Mouse (Mus musculus) testis, postnatal 14 days (tissue): Measurements from ENCODE around the gene Metap1d.

Source experiments
- DNase-seq: peaks from one replicate; pipeline ENCODE4 v3.0.0; 2021; ENCODE audit warnings: low spot score

Metap1d gene

DNA sequence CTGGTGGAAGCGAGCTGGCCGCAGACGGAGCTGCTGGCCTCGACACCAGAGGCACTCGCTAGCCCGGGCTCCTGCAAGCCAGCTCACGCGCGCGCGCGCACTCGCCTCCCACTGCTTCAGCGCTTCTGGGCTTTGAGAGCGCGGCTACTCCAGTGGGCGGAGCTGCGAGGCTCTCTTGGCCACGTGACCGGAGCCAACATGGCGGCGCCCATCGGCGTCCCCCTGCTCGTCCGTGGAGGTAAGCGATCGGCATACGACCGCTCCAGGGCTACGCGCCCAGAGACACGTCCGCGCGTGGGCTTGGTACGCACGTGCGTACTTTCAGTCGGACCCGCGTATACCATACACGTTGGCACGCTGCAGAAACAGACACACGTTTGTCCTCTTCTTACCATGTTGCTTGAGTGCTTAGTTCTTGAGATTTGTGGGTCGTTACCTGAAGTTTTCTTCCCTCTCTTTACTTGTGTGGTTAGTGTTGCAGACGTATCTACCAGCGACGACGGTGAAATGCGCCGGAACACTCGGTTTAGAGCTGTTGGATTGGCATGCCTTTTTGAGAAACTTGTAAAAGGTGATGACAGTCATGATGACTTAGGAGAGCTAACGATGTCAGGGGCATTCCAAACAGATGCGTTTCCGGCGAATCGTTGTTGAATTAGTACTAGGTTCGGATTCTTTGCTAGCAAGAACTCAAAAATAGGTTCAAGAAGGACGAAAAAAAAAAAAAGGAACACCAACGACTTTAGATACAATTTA lies at the start of gene Metap1d:
TSS of gene Metap1d (plus strand) at position 116 of the 756 bp plus-strand sequence.
- DNase-seq = peak; percentile 96

DNA sequence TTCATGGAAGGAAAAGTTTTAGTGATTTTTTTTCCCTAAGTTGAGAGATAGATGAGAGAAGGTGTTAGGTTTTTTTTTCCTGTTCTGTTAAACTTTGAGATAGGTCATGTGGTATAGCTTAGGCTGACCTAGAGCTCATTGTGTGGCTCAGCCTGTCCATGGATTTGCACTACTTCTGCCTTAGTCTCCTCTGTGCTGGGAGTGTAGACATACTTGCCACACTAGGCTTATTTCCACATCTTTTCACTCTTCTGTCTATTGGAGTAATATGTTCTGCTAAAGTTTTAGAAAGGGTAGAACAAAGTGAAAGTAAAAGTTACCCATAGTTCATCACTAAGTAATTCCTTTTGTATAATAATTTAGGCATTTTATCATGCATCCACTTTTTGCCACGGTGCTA lies 47.5 kb upstream of the Metap1d start:
- DNase-seq = no peak

DNA sequence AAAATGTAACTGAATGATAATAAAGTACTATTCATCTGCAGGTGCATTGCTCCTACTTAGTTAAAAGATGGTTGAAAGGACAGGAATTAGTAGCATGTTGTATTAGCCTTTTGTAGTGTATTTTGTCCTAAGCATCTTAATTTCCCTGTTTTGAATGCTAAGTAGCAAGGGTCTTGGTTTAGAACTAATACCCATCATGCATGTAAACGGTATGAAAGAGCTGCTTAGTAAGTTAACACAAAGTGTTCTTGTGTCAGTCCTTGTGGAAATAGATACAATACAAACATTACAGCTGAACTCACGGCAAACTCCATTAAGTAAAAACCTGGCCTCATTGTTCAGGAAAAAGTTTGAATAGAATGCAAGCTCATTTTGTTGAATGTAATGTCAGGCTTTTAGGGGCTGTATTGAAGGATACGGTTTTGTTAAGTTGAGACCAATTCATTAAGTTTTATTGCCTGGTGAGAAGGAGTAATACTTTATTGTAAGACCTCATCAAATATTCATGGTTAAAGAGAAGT lies 34.3 kb upstream of the Metap1d start:
- DNase-seq = no peak

GRCm38 (mm10) chr2:71419408-71419807 lies 33.7 kb upstream of the Metap1d start:
- DNase-seq = no peak

GRCm38 (mm10) chr2:71420895-71421425 lies 32.1 kb upstream of the Metap1d start:
- DNase-seq = no peak

DNA sequence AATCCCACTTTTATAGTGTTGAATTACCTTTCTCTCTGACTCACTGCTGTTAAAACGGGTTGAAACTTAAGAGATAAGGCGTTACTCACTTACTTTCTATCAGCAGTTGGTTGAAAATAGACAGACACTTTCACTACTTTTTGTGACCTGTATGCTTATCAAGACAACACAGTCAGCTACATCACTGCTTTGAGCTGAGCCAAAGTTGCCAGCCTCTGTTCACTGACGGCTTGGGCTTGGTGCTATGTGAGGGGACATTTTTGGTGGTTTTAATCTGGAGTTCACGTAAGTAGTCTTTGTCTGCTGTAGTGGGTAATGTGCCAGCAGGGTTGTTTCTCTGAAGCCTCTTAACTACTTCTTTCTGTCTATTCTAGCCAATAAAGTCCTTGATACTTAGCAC lies 28.5 kb upstream of the Metap1d start:
- DNase-seq = no peak

- no peak for DNase-seq
These were observed 17.6 kb upstream of the Metap1d start for GRCm38 (mm10) chr2:71435440-71435839.

DNA sequence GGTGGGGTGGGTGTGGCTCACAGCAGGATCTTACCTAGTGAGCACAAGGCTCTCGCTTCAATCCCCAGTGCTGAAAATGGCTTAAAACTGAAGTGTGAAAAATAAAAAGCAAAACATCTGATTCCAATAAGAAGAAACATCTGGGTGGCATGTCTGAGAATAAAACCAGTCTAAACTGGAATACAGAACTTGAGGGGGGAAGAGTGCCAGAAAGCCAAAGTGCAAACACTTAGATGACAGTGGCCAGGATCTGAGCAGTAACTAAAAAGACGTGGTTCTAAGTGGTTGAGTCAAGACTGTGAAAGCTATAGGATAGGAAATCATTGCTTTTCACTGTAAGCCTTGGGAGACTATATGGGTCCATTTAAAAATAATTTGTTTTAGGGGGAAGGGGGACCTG lies 9.7 kb upstream of the Metap1d start:
- DNase-seq = no peak

GRCm38 (mm10) chr2:71445536-71446196 lies 7.4 kb upstream of the Metap1d start:
- DNase-seq = no peak

- no peak for DNase-seq
These were observed 3.5 kb upstream of the Metap1d start for GRCm38 (mm10) chr2:71449604-71450003.

DNA sequence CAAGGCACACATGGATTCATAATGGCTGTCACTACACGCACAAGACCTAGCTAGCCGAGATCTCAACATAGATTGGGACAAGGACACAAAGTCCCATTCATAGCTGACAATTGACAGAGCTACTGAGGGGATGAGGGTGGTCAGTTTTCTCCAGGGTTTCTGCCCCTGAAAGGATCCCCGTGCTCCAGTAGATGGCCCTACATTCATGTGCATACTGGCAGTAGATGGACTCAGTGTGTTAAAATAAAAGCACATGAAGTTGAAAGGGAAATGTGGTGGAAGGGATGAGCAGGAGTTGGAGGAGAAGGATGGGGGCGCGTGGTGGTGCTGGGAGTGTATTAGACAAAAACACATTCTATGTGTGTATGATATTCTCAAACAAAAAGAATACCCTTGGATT lies 1.3 kb upstream of the Metap1d start:
- no peak for DNase-seq

GRCm38 (mm10) chr2:71453917-71454260 lies 813 bp downstream of the Metap1d start:
- no peak for DNase-seq

DNA sequence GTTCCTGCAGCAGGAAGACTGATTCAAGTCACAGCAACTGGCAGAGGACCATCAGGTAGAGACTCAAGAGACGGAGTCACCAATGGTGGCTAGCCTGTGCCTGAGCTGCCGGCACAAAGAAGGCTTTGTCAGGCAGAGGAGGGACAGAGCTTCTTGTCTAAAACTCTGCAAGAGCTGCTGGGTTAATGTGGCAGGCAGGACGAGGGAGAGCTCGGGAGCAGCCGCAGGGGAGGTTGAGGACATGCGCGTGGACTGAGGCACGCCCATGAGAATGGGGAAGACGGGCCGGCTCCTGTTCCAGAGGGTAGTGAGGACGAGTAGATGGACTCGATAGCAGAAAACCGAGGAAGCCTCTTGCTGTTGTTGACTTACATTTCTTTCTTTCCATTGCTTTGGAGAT lies 5.5 kb downstream of the Metap1d start:
- no peak for DNase-seq

DNA sequence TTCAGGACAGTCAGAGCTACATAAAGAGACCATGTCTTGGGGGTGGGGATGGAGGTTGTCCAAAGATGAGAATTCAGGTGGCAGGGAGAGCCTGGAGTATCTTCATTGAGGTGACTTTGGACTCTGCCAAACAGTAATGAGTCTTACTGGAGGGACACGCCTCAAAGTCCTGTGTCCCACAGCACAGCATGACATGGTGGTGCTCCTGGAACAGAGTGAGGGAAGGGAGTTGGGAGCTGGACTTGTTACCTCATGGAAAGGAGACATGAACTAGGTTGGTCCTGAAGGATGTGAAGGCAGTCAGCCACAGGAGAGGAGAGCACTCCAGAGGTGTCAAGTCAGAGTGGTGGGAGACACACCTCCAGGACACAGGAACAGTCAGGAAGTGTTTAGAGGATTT lies 6.6 kb downstream of the Metap1d start:
- no peak for DNase-seq

DNA sequence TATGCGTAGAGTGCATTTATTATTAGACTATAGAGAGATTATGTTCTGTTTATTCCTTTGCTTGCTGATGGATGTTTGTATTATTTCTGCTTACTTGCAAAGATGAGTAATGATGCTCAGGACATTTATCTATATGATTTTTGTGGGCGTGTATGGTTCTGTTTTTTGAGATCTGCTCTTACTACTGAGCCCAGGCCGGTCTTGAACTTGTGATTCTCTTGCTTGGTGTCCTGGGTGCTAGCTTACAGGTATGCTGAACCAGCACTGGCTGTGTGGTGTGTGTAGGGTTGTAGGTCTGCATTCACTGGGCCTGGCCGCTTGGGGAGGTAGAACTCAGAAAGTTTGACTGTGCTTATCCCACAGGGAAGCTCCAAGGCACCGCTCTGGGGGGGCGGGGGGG lies 8.1 kb downstream of the Metap1d start:
- no peak for DNase-seq

- DNase-seq = no peak
These were observed 8.5 kb downstream of the Metap1d start for GRCm38 (mm10) chr2:71461589-71461988.

DNA sequence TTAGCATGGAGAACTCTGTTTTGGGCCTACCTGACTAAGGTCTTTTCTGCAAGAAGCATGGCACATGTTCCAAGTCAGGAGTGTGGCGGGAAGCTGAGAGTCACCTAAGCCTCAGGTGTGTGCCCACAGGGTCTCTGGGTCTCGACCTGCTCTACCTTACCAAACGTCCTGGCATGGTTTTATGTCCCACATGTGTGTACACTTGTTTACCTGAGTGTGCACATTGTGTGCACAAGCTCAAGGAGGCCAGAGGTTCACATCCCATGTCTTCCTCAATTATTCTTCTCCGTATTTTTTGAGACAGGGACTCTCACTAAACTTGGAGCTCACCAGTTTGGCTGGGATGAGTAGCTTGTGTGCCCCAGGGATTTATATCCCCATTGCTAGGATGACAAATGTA lies 9.0 kb downstream of the Metap1d start:
- no peak for DNase-seq

DNA sequence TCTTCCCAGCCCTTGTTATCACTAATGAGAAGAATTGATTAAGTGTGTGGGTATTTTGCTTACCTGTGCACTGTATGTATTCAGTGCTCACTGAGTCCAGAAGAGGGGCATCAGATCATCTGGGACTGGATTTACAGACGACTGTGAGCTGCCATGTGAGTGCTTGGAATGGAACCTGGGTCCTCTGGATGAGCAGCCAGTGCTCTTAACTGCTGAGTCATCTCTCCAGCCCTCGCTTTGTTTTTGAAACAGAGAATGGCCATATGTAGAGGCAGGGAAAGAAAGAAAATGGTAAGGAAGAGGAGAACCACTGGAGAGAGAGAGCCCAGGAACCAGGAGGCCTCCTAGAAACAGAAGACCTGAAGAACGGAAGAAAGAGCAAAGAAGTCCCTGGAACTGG lies 9.5 kb downstream of the Metap1d start:
- no peak for DNase-seq

DNA sequence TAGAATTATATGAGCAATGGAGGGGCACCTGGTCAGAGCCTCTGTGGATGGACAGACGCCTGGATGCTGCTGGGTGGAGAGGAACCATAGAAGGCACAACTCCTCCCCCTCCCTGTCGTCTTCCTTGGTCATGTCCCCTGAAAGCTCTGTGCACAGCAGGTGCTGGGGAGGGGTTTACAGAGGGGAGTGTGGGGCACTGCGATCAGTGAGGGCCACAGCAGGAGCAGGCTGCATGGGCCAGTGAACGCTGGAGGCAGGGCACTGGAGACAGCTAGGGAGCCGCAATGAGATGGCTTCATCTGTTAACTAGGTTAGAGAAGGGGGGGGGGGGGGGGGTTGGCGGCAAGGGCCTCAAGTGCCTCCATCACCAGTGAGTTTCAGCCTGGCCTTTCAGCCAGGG lies 13.0 kb downstream of the Metap1d start:
- no peak for DNase-seq

GRCm38 (mm10) chr2:71466861-71467450 lies 13.9 kb downstream of the Metap1d start:
- DNase-seq = no peak

DNA sequence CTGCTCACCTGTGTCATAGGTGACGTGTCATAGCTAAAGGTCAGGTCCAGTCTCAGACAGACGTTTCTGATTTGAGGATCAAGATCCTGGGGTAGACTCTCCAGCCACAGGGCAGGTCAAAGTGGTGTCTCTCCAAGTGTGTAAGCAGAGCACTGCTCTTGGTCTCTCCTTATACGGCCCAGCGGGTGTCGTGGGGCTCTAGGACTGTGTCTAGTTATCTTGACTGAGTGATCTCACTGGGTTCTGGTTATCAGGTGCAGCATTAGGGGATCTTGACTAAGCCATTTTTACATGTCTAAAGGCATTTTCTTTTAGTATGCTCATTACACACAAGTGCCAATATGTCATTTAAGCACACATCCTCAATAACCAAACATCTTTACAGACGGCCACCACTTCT lies 18.0 kb downstream of the Metap1d start:
- no peak for DNase-seq

DNA sequence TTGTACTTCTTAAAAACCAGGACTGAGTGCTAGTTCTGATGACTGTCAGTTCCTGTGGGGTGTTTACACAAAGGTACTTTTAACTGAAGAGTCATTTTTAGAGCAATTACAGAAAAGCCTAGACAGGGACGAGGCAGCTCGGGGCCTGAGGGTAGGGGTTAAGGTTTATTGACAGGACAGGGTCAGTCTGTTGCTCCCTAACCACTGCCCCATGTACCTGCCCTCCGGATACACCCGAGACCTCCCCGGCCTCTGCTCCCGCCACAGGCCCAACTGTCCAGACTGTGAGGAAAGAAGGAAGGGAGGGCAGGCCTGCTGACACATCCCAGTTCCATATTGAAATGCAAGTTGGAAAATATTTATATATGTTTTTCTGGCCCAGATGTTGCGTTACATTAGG lies 20.8 kb downstream of the Metap1d start:
- no peak for DNase-seq

DNA sequence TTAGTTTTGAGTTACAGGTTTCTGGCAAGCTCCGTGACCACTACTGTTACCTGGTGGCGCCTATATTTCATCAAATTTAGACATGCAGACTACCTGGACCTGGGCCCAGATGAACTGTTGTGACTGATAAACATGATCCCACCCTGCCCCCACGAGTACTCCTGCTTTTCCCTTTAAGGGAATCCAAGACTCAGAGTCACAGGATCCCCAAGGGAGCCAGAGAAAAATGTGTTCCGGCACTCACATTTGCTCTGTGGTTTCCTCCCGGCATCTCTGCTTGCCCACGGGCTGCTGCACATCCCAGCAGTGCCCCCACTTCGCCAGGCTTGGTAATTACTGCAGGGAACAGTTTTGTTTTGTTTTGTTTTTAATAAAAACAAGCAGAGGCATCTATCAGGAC lies 21.3 kb downstream of the Metap1d start:
- DNase-seq = no peak
